Mouse (Mus musculus) cerebellum, adult 11 months (tissue): ENCODE data around the gene Rhbdl3.

ENCODE experiments used
- DNase-seq: peaks from one replicate; pipeline ENCODE4 v3.0.0; 2022

The Rhbdl3 gene

DNA sequence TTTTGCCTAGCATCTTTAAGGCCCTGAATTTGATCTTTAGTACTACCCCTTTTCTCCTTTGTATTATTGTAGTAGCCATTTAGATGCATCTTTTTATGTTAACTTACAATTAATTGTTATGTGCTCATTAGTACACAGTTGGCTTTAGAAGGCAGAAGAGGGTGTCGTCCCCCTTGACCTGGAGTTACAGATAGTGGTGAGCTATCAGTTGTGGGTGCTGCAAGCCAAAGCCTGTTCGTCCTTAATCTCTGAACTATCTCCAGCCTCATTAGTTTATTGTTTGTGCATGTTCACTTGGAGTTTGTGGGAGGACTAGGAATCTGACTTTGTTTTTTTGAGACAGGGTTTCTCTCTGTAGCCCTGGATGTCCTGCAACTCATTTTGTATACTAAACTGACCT lies 86.1 kb downstream of the Rhbdl3 start:
- DNase-seq, result no peak

DNA sequence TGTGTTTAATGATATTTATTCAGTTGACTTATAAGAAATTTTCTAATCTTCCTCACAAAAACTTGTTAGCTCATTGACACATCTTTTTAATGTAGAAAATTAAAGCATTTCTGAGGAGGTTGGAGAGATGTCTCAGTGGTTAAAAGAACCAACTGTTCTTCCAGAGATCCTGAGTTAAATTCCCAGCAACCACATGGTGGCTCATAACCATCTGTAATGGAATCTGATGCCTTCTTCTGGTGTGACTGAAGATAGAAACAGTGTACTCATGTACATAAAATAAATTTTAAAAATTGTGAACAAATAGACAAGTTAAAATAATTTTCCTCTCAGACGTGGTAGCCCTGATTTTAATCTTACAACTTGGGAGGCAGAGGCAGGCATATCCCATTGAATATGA lies 89.2 kb downstream of the Rhbdl3 start:
- DNase-seq, result no peak

GRCm38 (mm10) chr11:80391407-80392120 lies 90.9 kb downstream of the Rhbdl3 start:
- DNase-seq, result no peak

GRCm38 (mm10) chr11:80395930-80396329 lies 95.2 kb downstream of the Rhbdl3 start:
- DNase-seq, result no peak

- DNase-seq, result no peak
Measured at GRCm38 (mm10) chr11:80396617-80397016, 95.9 kb downstream of the Rhbdl3 start.
